Mouse (Mus musculus): ENCODE data around the gene Krtap9-3. TPM values are rescaled to one million over a fixed set of nuclear protein-coding genes. Genes with fewer than 3 reads are reported as not detected.
"Not testable (repeated sequence)": the region's sequence is repeated elsewhere in the genome, so short reads cannot be mapped to it uniquely, and the experiment has no call there.

Krtap9-3 gene
- total and polyA plus RNA-seq, 3 experiments: 0.49 TPM; not detected in 2

GRCm38 (mm10) chr11:99633293-99633692 is 35.4 kb upstream of the Krtap9-3 start:
- Histone ChIP-seq H3K4me3 (ENCODE audit: low read depth, low read length) (no peak overlapping the region), H3K4me1 (ENCODE audit: insufficient read depth, low read depth, low read length) (no peaks in the 10 kb centered on the region), H3K27me3 (ENCODE audit: insufficient read depth, low read length) (no peaks in the 10 kb centered on the region), H3K36me3 (replicated peaks) (no peaks in the 10 kb centered on the region), H3K9me3 (replicated peaks) (peaks cover 8% of the 10 kb centered on the region)
- no peak for ATAC-seq (ENCODE audit: extremely low read depth, insufficient number of reproducible peaks, low FRiP score, poor library complexity, severe bottlenecking)
- no peak for DNase-seq (ENCODE audit: low spot score)
- TF ChIP-seq GATA1 (IDR thresholded peaks at IDR 0.05; ENCODE audit: borderline replicate concordance, low read length) (no peak), GATA2 (IDR thresholded peaks at IDR 0.05; ENCODE audit: borderline replicate concordance, low read depth, low read length) (no peak), CTCF (IDR thresholded peaks at IDR 0.05; ENCODE audit: low read depth, low read length) (no peak), TAL1 (conservative IDR thresholded peaks at IDR 0.05; ENCODE audit: low read depth, low read length) (no peak), POLR2AphosphoS5 (IDR thresholded peaks at IDR 0.05; ENCODE audit: insufficient replicate concordance, low read depth, low read length) (no peak)

GRCm38 (mm10) chr11:99630890-99631289 is 33.0 kb upstream of the Krtap9-3 start:
- no peak for ATAC-seq (ENCODE audit: extremely low read depth, insufficient number of reproducible peaks, low FRiP score, poor library complexity, severe bottlenecking)
- Histone ChIP-seq H3K4me1 (ENCODE audit: insufficient read depth, low read depth, low read length) (no peaks in the 10 kb centered on the region), H3K27me3 (ENCODE audit: insufficient read depth, low read length) (no peaks in the 10 kb centered on the region), H3K9me3 (replicated peaks) (peaks cover 12% of the 10 kb centered on the region), H3K36me3 (replicated peaks) (no peaks in the 10 kb centered on the region), H3K4me3 (ENCODE audit: low read depth, low read length) (no peak overlapping the region)
- TF ChIP-seq TAL1 (conservative IDR thresholded peaks at IDR 0.05; ENCODE audit: low read depth, low read length) (no peak), POLR2AphosphoS5 (IDR thresholded peaks at IDR 0.05; ENCODE audit: insufficient replicate concordance, low read depth, low read length) (no peak), GATA1 (IDR thresholded peaks at IDR 0.05; ENCODE audit: borderline replicate concordance, low read length) (no peak), GATA2 (IDR thresholded peaks at IDR 0.05; ENCODE audit: borderline replicate concordance, low read depth, low read length) (no peak), CTCF (IDR thresholded peaks at IDR 0.05; ENCODE audit: low read depth, low read length) (no peak)
- DNase-seq (ENCODE audit: low spot score): no peak

- no peak within 1 kb of the TSS for H3K4me3 ChIP-seq (ENCODE audit: low read depth, low read length)
- H3K4me1 ChIP-seq (ENCODE audit: insufficient read depth, low read depth, low read length): no peaks in the 10 kb centered on the region
- H3K36me3 ChIP-seq (replicated peaks): no peaks in the 10 kb centered on the region
- ATAC-seq (ENCODE audit: extremely low read depth, insufficient number of reproducible peaks, low FRiP score, poor library complexity, severe bottlenecking) (no peak), DNase-seq (ENCODE audit: low spot score) (no peak)
- TF ChIP-seq CTCF (IDR thresholded peaks at IDR 0.05; ENCODE audit: low read depth, low read length) (no peak), POLR2AphosphoS5 (IDR thresholded peaks at IDR 0.05; ENCODE audit: insufficient replicate concordance, low read depth, low read length) (no peak), GATA2 (IDR thresholded peaks at IDR 0.05; ENCODE audit: borderline replicate concordance, low read depth, low read length) (no peak), GATA1 (IDR thresholded peaks at IDR 0.05; ENCODE audit: borderline replicate concordance, low read length) (no peak), TAL1 (conservative IDR thresholded peaks at IDR 0.05; ENCODE audit: low read depth, low read length) (no peak)
- H3K27me3 ChIP-seq (ENCODE audit: insufficient read depth, low read length): no peaks in the 10 kb centered on the region
- peaks cover 11% of the 10 kb centered on the region for H3K9me3 ChIP-seq (replicated peaks)
Observed at GRCm38 (mm10) chr11:99628138-99628537, 30.2 kb upstream of the Krtap9-3 start, which contains the start of gene Krtap4-1. TSS of gene Krtap4-1 (minus strand) at chr11:99628238.

DNA sequence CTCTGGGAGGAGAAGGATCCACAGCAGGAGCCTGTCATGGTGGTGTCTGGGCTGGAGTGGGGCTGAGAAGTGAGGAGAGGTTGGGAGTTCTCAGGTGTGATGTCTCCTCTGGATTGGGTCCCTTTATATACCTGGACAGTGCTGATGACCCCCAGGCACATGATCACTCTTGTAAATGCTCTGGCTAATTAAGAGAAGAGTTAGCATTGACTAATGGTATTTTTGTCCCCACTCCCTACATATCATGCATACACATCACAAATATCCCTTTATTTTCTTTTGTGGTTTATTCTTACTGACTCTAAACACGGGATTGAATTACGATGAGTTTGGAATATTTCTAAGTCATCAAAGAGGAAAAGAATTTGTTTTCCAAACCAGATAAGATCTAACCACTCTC is 22.4 kb upstream of the Krtap9-3 start, which contains the start of gene Gm11562:
TSS of gene Gm11562 (minus strand) at position 101 of the 400 bp plus-strand sequence.
- TF ChIP-seq CTCF (IDR thresholded peaks at IDR 0.05; ENCODE audit: low read depth, low read length) (no peak), GATA2 (IDR thresholded peaks at IDR 0.05; ENCODE audit: borderline replicate concordance, low read depth, low read length) (no peak), GATA1 (IDR thresholded peaks at IDR 0.05; ENCODE audit: borderline replicate concordance, low read length) (no peak), TAL1 (conservative IDR thresholded peaks at IDR 0.05; ENCODE audit: low read depth, low read length) (no peak), POLR2AphosphoS5 (IDR thresholded peaks at IDR 0.05; ENCODE audit: insufficient replicate concordance, low read depth, low read length) (no peak)
- Histone ChIP-seq H3K36me3 (replicated peaks) (no peaks in the 10 kb centered on the region), H3K4me1 (ENCODE audit: insufficient read depth, low read depth, low read length) (no peaks in the 10 kb centered on the region), H3K9me3 (replicated peaks) (peaks cover 6% of the 10 kb centered on the region), H3K27me3 (ENCODE audit: insufficient read depth, low read length) (no peaks in the 10 kb centered on the region), H3K4me3 (ENCODE audit: low read depth, low read length) (no peak within 1 kb of the TSS)
- no peak for ATAC-seq (ENCODE audit: extremely low read depth, insufficient number of reproducible peaks, low FRiP score, poor library complexity, severe bottlenecking)
- no peak for DNase-seq (ENCODE audit: low spot score)

DNA sequence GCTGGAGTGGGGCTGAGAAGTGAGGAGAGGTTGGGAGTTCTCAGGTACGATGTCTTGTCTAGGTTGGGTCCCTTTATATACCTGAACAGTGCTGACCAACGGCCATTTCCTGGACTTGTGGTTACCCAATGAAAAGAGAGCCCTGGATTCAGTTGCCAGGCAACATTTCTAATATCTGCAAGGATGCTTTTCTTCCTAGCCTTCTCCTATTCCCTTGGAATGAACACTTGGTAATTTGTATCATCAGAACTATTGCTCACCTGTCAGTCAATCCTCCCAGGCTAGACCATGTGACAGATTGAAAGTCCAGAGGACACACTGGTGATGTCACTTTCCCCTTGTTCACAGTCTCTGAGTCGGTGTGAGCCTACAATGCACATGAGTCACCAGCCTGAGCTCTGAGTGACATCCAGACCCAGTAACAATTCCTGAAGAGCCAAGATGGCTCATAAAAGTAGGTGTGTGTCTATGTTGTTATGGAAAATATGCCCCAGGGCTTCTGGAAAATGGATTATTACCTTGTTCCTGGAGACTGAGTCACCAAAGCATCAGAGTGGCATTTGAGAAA is 17.0 kb upstream of the Krtap9-3 start, which contains the start of gene Krtap2-4:
TSS of gene Krtap2-4 (minus strand) at position 51 of the 568 bp plus-strand sequence.
- TF ChIP-seq GATA2 (IDR thresholded peaks at IDR 0.05; ENCODE audit: borderline replicate concordance, low read depth, low read length) (no peak), POLR2AphosphoS5 (IDR thresholded peaks at IDR 0.05; ENCODE audit: insufficient replicate concordance, low read depth, low read length) (no peak), CTCF (IDR thresholded peaks at IDR 0.05; ENCODE audit: low read depth, low read length) (no peak), GATA1 (IDR thresholded peaks at IDR 0.05; ENCODE audit: borderline replicate concordance, low read length) (no peak), TAL1 (conservative IDR thresholded peaks at IDR 0.05; ENCODE audit: low read depth, low read length) (no peak)

DNA sequence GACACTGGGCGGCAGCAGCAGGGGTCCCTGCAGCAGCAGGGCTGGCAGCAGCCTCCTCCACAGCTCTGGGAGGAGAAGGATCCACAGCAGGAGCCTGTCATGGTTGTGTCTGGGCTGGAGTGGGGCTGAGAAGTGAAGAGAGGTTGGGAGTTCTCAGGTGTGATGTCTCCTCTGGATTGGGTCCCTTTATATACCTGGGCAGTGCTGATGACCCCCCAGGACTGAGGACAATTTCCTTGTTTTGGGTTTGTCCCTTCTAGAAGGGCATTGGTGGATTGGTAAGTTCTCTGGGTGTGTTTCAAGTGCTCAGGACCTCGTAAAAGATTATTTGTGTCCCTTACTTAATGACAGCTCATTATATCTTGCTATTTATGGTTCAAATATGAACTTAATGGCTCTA is 12.2 kb upstream of the Krtap9-3 start, which contains the start of gene Gm11937:
TSS of gene Gm11937 (minus strand) at position 101 of the 400 bp plus-strand sequence.
- ATAC-seq (ENCODE audit: extremely low read depth, insufficient number of reproducible peaks, low FRiP score, poor library complexity, severe bottlenecking); H3K4me3 ChIP-seq (ENCODE audit: low read depth, low read length); H3K4me1 ChIP-seq (ENCODE audit: insufficient read depth, low read depth, low read length); H3K36me3 ChIP-seq (replicated peaks); DNase-seq (ENCODE audit: low spot score); H3K27me3 ChIP-seq (ENCODE audit: insufficient read depth, low read length): not testable (repeated sequence)
- peaks cover 11% of the 10 kb centered on the region; the same call in 1 of the 2 replicates for H3K9me3 ChIP-seq (replicated peaks)

More for the DNA sequence above, 17.0 kb upstream of the Krtap9-3 start, which contains the start of gene Krtap2-4:
- ATAC-seq (ENCODE audit: extremely low read depth, insufficient number of reproducible peaks, low FRiP score, poor library complexity, severe bottlenecking) (no peak), DNase-seq (ENCODE audit: low spot score) (no peak)
- Histone ChIP-seq H3K4me3 (ENCODE audit: low read depth, low read length) (no peak within 1 kb of the TSS), H3K4me1 (ENCODE audit: insufficient read depth, low read depth, low read length) (no peaks in the 10 kb centered on the region), H3K36me3 (replicated peaks) (no peaks in the 10 kb centered on the region), H3K9me3 (replicated peaks) (peaks cover 2% of the 10 kb centered on the region), H3K27me3 (ENCODE audit: insufficient read depth, low read length) (no peaks in the 10 kb centered on the region)
